Comparison of ENCODE assay signal across 11 mouse cellular contexts in the genomic region with DNA sequence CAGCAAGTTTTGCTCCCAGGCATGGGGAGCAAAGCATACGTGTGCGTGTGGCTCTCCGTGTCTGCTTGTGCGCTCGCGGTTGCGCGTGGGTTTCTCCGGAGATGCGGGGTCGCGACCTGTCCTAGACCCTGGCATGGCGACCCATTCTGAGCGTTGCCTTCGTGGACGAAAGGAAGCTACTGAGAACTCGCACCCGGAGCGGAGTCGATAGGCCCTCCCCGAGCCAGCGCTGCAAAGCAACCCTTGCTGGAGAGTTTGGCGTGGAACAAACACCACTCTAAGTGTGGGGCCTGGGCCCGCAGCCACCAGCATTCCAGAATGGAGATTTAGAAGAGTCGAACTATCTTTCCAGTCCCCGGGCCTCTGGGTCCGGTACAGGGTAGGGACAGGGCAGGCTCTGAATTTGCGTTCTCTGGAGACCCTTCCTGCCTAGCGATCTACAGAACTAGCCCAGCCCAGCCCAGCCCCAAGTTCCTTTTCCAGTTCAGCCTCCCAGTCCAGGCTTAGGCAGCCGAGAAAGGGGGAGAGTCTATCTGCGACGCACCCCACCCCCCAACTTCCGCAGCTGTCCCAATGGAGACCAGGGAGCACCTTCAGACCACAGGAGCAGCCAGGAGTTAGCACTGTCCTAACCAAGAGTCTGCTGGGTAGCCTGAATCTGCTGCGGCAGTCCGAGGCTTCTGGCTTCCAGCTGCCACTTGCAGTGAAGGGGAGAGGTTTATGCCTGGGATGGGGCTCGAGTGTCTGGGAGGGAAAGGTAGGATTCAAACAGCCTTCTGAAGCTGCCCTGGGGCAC. TPM values are rescaled to one million over a fixed set of nuclear protein-coding genes. Genes with fewer than 3 reads are reported as not detected.
A peak's percentile ranks its signal among the peaks of the same experiment; 100 is the strongest.
DNase-seq lines count a peak whose midpoint lies in the region; ATAC-seq and TF ChIP-seq lines count a peak whose summit lies in the region.
"Had no signal": no experiment of that assay in that cellular context is flagged by ENCODE, and none has a peak within 500 bp of the region (broad histone marks: within the 10 kb centered on the region; RNA-seq: fewer than 3 reads in every experiment).

No protein-coding gene starts in this region.

- TF ChIP-seq EP300 in ES-Bruce4 (IDR thresholded peaks at IDR 0.05; ENCODE audit: insufficient read depth, low read depth, low read length), result no peak

- TF ChIP-seq CTCF in ES-Bruce4 (IDR thresholded peaks at IDR 0.05; ENCODE audit: low read depth, low read length), result no peak

- no peaks in the 10 kb centered on the region for H3K9me3 ChIP-seq in ES-Bruce4 (replicated peaks; ENCODE audit: control insufficient read depth, insufficient read depth, low read length, poor library complexity, severe bottlenecking)
- H3K9me3 ChIP-seq in embryonic facial prominence, embryonic 15.5 days (replicated peaks), result no peaks in the 10 kb centered on the region
- no peaks in the 10 kb centered on the region for H3K9me3 ChIP-seq in limb, embryonic 12.5 days

- H3K4me3 ChIP-seq in ES-Bruce4 (ENCODE audit: low read depth, low read length), result peak overlapping the region; percentile 57
- peak overlapping the region; percentile 17 for H3K4me3 ChIP-seq in embryonic facial prominence, embryonic 15.5 days (replicated peaks)
- peak overlapping the region; percentile 22 for H3K4me3 ChIP-seq in limb, embryonic 12.5 days (replicated peaks)

- H3K4me1 ChIP-seq in ES-Bruce4 (ENCODE audit: control insufficient read depth, insufficient read depth, low read length), result no peaks in the 10 kb centered on the region
- H3K4me1 ChIP-seq in embryonic facial prominence, embryonic 15.5 days, result peaks cover 10% of the 10 kb centered on the region; the same call in 1 of the 2 replicates
- peaks cover 14% of the 10 kb centered on the region for H3K4me1 ChIP-seq in limb, embryonic 12.5 days (replicated peaks)

- WGBS in embryonic facial prominence, embryonic 15.5 days, result 1% methylated on average over 36 of the region's 36 CpGs
- WGBS in limb, embryonic 12.5 days, result under 1% methylated on average over 36 of the region's 36 CpGs

- ATAC-seq in embryonic facial prominence, embryonic 15.5 days (ENCODE audit: insufficient number of reproducible peaks, low FRiP score, low TSS enrichment, low read depth), result no peak
- peak; percentile 42 for ATAC-seq in limb, embryonic 12.5 days (ENCODE audit: insufficient number of reproducible peaks, insufficient read depth, low FRiP score, low TSS enrichment, low read depth)
- ATAC-seq in erythroid progenitor cell, adult 5-6 weeks (replicated peaks; ENCODE audit: low FRiP score, poor library complexity, severe bottlenecking), result no peak
- ATAC-seq: inflammation-experienced regulatory T-cells, adult 6 months had no signal

- H3K9ac ChIP-seq in ES-Bruce4 (ENCODE audit: low read depth, poor library complexity, severe bottlenecking), result peak overlapping the region; percentile 0; the same call in 1 of the 2 replicates
- no peak overlapping the region for H3K9ac ChIP-seq in embryonic facial prominence, embryonic 15.5 days
- H3K9ac ChIP-seq in limb, embryonic 12.5 days (replicated peaks), result no peak overlapping the region; the same call in 1 of the 2 replicates

- no peak for TF ChIP-seq POLR2A in ES-Bruce4 (IDR thresholded peaks at IDR 0.05; ENCODE audit: insufficient read depth, low read length)

- H3K36me3 ChIP-seq in ES-Bruce4 (ENCODE audit: control insufficient read depth, insufficient read depth, low read length, poor library complexity, severe bottlenecking), result no peaks in the 10 kb centered on the region
- no peaks in the 10 kb centered on the region for H3K36me3 ChIP-seq in embryonic facial prominence, embryonic 15.5 days
- no peaks in the 10 kb centered on the region for H3K36me3 ChIP-seq in limb, embryonic 12.5 days

- H3K27me3 ChIP-seq in ES-Bruce4 (ENCODE audit: control insufficient read depth, insufficient read depth, low read length, poor library complexity, severe bottlenecking), result peaks cover 21% of the 10 kb centered on the region
- H3K27me3 ChIP-seq in embryonic facial prominence, embryonic 15.5 days, result peaks cover 91% of the 10 kb centered on the region
- H3K27me3 ChIP-seq in limb, embryonic 12.5 days, result peaks cover 77% of the 10 kb centered on the region

- H3K4me2 ChIP-seq in embryonic facial prominence, embryonic 15.5 days (replicated peaks), result peak overlapping the region; percentile 19; the same call in 1 of the 2 replicates
- H3K4me2 ChIP-seq in limb, embryonic 12.5 days, result peak overlapping the region; percentile 48

- DNase-seq in embryo, embryonic 10.5 days (ENCODE audit: low spot score), result peak; percentile 35
- no peak for DNase-seq in embryo, embryonic 10 days (ENCODE audit: low spot score)
- no peak for DNase-seq in urinary bladder, postnatal 25 days (ENCODE audit: low spot score)
- no peak for DNase-seq in urinary bladder, postnatal 4 days (ENCODE audit: low spot score in 2 of 2)
- DNase-seq: liver had no signal

- H3K27ac ChIP-seq in ES-Bruce4 (ENCODE audit: insufficient read depth, low read length), result no peak overlapping the region
- no peak overlapping the region for H3K27ac ChIP-seq in embryonic facial prominence, embryonic 15.5 days (replicated peaks)
- no peak overlapping the region for H3K27ac ChIP-seq in limb, embryonic 12.5 days

RNA-seq across cellular contexts. Expression of a gene that starts 0.6 kb away (rescaled TPM):
- 45.0 and 51.6 TPM in 2 replicates for polyA plus RNA-seq in ES-Bruce4 (2011; ENCODE audit: insufficient read depth, insufficient read length, low read depth, missing spikeins)
- polyA plus RNA-seq in embryonic facial prominence, embryonic 15.5 days (2015; fragmentation: Nextera tagmentation; extraction: Ambion mirVana), result 7.4 and 9.7 TPM in 2 replicates
- polyA plus RNA-seq in limb, embryonic 12.5 days (2016; fragmentation: Nextera tagmentation; extraction: Ambion mirVana), result not detected in 2 replicates
- total RNA-seq in erythroid progenitor cell, adult 5-6 weeks (2015; ENCODE audit: low replicate concordance), result not detected in 2 replicates
- not detected in 2 replicates for total RNA-seq in erythroid progenitor cell, adult 5-6 weeks (2017; ENCODE audit: low replicate concordance)
- polyA plus RNA-seq: inflammation-experienced regulatory T-cells, adult 6 months; spleen, adult 2 months had no signal
